Mouse (Mus musculus): ENCODE measurements around the gene Adam20. TPM values are rescaled to one million over a fixed set of nuclear protein-coding genes. Genes with fewer than 3 reads are reported as not detected.

Adam20 gene
- not detected for polyA plus RNA-seq (2017; shearing (Covaris generic))

GRCm38 (mm10) chr8:40792973-40793372, at the start of gene Adam20:
Gene Adam20 (plus strand): TSS chr8:40793273.

GRCm38 (mm10) chr8:40751908-40752307, 41.2 kb upstream of the Adam20 start, which contains the start of gene Adam25:
Gene Adam25 (plus strand): TSS chr8:40752208.

Other genes starting within 250 kb of the Adam20 start
- not detected for gene Adam24, start 118.2 kb upstream of the Adam20 start, polyA plus RNA-seq (2017; shearing (Covaris generic))
- gene Adam25, start 41.1 kb upstream of the Adam20 start, polyA plus RNA-seq (2017; shearing (Covaris generic)): not detected
- under 1 TPM in 1 of 2 experiments, not detected in 1; 0.06 TPM for gene Adam39, start 29.7 kb downstream of the Adam20 start, polyA plus RNA-seq (2017; shearing (Covaris generic))

Data from activated CD4-positive, CD25-positive, alpha-beta regulatory T cell (primary cell).